Mouse (Mus musculus) myocyte (in vitro differentiated cells): Measurements from ENCODE around the gene Gpr108. TPM values are rescaled to one million over a fixed set of nuclear protein-coding genes. Genes with fewer than 3 reads are reported as not detected.

Experiments used
- H3K27me3 ChIP-seq: one replicate; pipeline ENCODE4 v1.6.1; 2011; ENCODE audit not compliant: control insufficient read depth, insufficient read depth, insufficient read length
- H3K36me3 ChIP-seq: one replicate; pipeline ENCODE4 v1.6.1; 2011; ENCODE audit not compliant: control insufficient read depth, insufficient read depth
- H3K4me2 ChIP-seq: one replicate; pipeline ENCODE4 v1.6.1; 2011; ENCODE audit warnings: low read depth, control low read depth
- H3K4me3 ChIP-seq: one replicate; pipeline ENCODE4 v1.5.1; 2011; ENCODE audit warnings: mild to moderate bottlenecking, control low read depth, moderate library complexity
- H3K79me2 ChIP-seq: one replicate; pipeline ENCODE4 v1.6.1; 2011; ENCODE audit not compliant: control insufficient read depth, insufficient read depth
- H3ac ChIP-seq: one replicate; pipeline ENCODE4 v1.6.1; 2011; ENCODE audit not compliant: control insufficient read depth, insufficient read length
- CEBPB ChIP-seq: IDR thresholded peaks from 2 replicates; pipeline ENCODE4 v1.6.1; 2011; ENCODE audit warnings: mild to moderate bottlenecking, moderate library complexity; ENCODE audit not compliant: poor library complexity, insufficient read depth, severe bottlenecking
- E2F4 ChIP-seq: IDR thresholded peaks from one replicate; pipeline ENCODE4 v1.6.1; 2011; ENCODE audit warnings: mild to moderate bottlenecking, control low read depth, moderate library complexity; ENCODE audit not compliant: insufficient read depth
- MAX ChIP-seq: IDR thresholded peaks from one replicate; pipeline ENCODE4 v1.6.1; 2011; ENCODE audit warnings: low read depth, mild to moderate bottlenecking, control low read depth
- MYOD1 ChIP-seq, 3 experiments: IDR thresholded peaks; one replicate each; pipeline ENCODE4 v1.6.1; 2011; ENCODE audit warnings: control low read depth in 2 of 3, low read depth in 2 of 3, mild to moderate bottlenecking in 2 of 3, moderate library complexity in 1 of 3; ENCODE audit not compliant: insufficient read length in 2 of 3, control insufficient read depth in 1 of 3
- MYOG ChIP-seq, 3 experiments: IDR thresholded peaks; one replicate each; pipeline ENCODE4 v1.6.1; 2011; ENCODE audit warnings: control low read depth in 2 of 3, low read depth in 2 of 3, mild to moderate bottlenecking in 2 of 3; ENCODE audit not compliant: insufficient read length in 2 of 3, control insufficient read depth in 1 of 3, insufficient read depth in 1 of 3
- POLR2A ChIP-seq: IDR thresholded peaks from one replicate; pipeline ENCODE4 v1.6.1; 2011; ENCODE audit warnings: low read depth, mild to moderate bottlenecking, control low read depth, moderate library complexity; ENCODE audit not compliant: insufficient read length
- POLR2AphosphoS2 ChIP-seq: IDR thresholded peaks from one replicate; pipeline ENCODE4 v1.6.1; 2011; ENCODE audit warnings: low read depth, control low read depth; ENCODE audit not compliant: insufficient read length
- REST ChIP-seq: IDR thresholded peaks from one replicate; pipeline ENCODE4 v1.6.1; 2011; ENCODE audit warnings: mild to moderate bottlenecking, control low read depth, moderate library complexity; ENCODE audit not compliant: insufficient read depth, insufficient read length
- SRF ChIP-seq: IDR thresholded peaks from one replicate; pipeline ENCODE4 v1.6.1; 2011; ENCODE audit warnings: low read depth; ENCODE audit not compliant: control insufficient read depth, insufficient read length
- TCF12 ChIP-seq: IDR thresholded peaks from one replicate; pipeline ENCODE4 v1.6.1; 2011; ENCODE audit warnings: mild to moderate bottlenecking, control low read depth; ENCODE audit not compliant: poor library complexity, insufficient read depth, severe bottlenecking
- TCF3 ChIP-seq: IDR thresholded peaks from one replicate; pipeline ENCODE4 v1.6.1; 2011; ENCODE audit warnings: low read depth, control low read depth; ENCODE audit not compliant: insufficient read length
- USF1 ChIP-seq: IDR thresholded peaks from one replicate; pipeline ENCODE4 v1.6.1; 2011; ENCODE audit warnings: low read depth, mild to moderate bottlenecking, control low read depth, moderate library complexity
- polyA plus RNA-seq: library from polyadenylated mRNA; unstranded; fragments of >200 nt; fragmentation: generic; extraction: Trizol; gene quantifications from one replicate; pipeline ENCODE4 v1.2.1, GENCODE M21; 2012; ENCODE audit warnings: missing spikeins

Gene Gpr108
- polyA plus RNA-seq, 1 experiment = 53.9 TPM

GRCm38 (mm10) chr17:57198252-57198651 lies 50.0 kb downstream of the Gpr108 start:
- no peak overlapping the region for H3K4me2 ChIP-seq
- TF ChIP-seq SRF (no peak), TCF12 (no peak), MAX (no peak), MYOG (IDR thresholded peaks at IDR 0.05; ENCODE audit: control insufficient read depth in 1 of 3, insufficient read depth in 1 of 3, insufficient read length in 2 of 3, low read depth in 2 of 3) (no peak), TCF3 (no peak), REST (no peak), E2F4 (no peak), CEBPB (no peak), USF1 (no peak), POLR2A (no peak), POLR2AphosphoS2 (no peak), MYOD1 (IDR thresholded peaks at IDR 0.05; ENCODE audit: control insufficient read depth in 1 of 3, insufficient read length in 2 of 3, low read depth in 2 of 3) (no peak)
- no peak overlapping the region for H3K4me3 ChIP-seq
- peaks cover 8% of the 10 kb centered on the region for H3K27me3 ChIP-seq
- no peaks in the 10 kb centered on the region for H3K36me3 ChIP-seq
- no peaks in the 10 kb centered on the region for H3K79me2 ChIP-seq
- H3ac ChIP-seq = no peak overlapping the region

DNA sequence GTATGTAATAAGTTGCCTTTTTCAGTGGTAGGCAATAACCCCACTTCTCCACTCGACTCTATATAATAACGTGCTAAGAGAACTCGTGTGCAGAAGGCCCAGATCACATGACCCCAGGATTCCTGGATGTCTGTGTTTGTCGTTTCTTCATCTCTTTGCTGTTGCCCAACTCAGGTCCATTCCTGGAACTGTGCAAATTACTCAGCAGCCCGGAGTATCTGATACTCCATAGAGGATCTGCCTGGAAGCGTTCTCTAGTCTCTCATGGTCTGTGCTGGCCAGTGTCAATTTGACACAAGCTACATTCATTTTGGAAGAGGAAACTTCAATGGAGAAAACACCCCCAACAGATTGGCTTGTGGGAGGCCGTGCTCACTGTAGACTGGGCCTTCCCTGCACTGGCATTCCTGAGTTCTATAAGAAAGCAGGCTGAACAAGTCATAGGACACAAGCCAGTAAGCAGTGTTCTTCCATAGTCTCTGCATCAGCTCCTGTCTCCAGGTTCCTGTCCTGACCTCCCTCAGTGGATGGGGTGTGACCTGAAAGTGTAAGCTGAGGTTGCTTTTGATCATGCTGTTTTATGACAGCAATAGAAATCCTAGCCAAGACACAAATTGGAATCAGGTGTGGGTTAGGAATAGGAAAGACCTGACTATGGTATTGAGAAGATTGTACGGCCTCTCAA lies 52.8 kb downstream of the Gpr108 start:
- H3K79me2 ChIP-seq = no peaks in the 10 kb centered on the region
- H3ac ChIP-seq = no peak overlapping the region

DNA sequence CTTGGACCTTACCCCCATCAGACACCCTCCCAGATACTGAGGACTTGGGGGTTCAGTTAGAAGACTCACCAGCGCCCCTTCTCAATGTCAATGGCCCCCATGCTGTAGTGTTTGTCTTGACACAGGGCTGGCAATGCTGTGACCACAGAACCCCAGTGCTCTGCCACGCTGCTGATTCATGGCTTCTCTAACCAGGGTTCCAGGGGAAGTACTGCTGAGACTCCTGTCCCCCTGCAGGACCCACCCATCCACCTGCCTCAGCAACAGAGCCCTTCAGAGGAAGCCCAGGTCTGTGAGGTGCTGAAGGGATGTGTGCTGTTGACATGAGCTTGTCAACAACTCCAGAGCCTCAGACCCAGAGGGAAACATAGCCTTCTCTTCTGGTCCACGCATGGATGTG lies 53.5 kb downstream of the Gpr108 start:
- Histone ChIP-seq H3K27me3 (peaks cover 17% of the 10 kb centered on the region), H3ac (no peak overlapping the region), H3K36me3 (no peaks in the 10 kb centered on the region), H3K79me2 (no peaks in the 10 kb centered on the region), H3K4me2 (no peak overlapping the region), H3K4me3 (no peak overlapping the region)
- TF ChIP-seq SRF (no peak), POLR2A (no peak), E2F4 (no peak), POLR2AphosphoS2 (no peak), MAX (no peak), CEBPB (no peak), TCF12 (no peak), MYOG (IDR thresholded peaks at IDR 0.05; ENCODE audit: control insufficient read depth in 1 of 3, insufficient read depth in 1 of 3, insufficient read length in 2 of 3, low read depth in 2 of 3) (no peak), USF1 (no peak)

More for the DNA sequence above, 52.8 kb downstream of the Gpr108 start:
- no peak overlapping the region for H3K4me3 ChIP-seq
- H3K4me2 ChIP-seq = no peak overlapping the region
- H3K27me3 ChIP-seq = peaks cover 10% of the 10 kb centered on the region
- TF ChIP-seq POLR2AphosphoS2 = no peak
- no peak for TF ChIP-seq SRF
- no peak for TF ChIP-seq CEBPB
- no peak for TF ChIP-seq POLR2A
- no peak for TF ChIP-seq MYOD1 (IDR thresholded peaks at IDR 0.05; ENCODE audit: control insufficient read depth in 1 of 3, insufficient read length in 2 of 3, low read depth in 2 of 3)
- TF ChIP-seq REST = no peak
- TF ChIP-seq USF1 = no peak
- no peak for TF ChIP-seq MAX
- TF ChIP-seq MYOG (IDR thresholded peaks at IDR 0.05; ENCODE audit: control insufficient read depth in 1 of 3, insufficient read depth in 1 of 3, insufficient read length in 2 of 3, low read depth in 2 of 3) = no peak
- TF ChIP-seq TCF12 = no peak
- TF ChIP-seq TCF3 = no peak
- no peak for TF ChIP-seq E2F4
- no peaks in the 10 kb centered on the region for H3K36me3 ChIP-seq

GRCm38 (mm10) chr17:57194041-57194507 lies 54.2 kb downstream of the Gpr108 start, which contains the start of gene Tnfsf14:
TSS of gene Tnfsf14 (minus strand) at chr17:57194177.
- Histone ChIP-seq H3K27me3 (peaks cover 20% of the 10 kb centered on the region), H3K4me3 (no peak within 1 kb of the TSS), H3ac (no peak within 1 kb of the TSS), H3K36me3 (no peaks in the 10 kb centered on the region), H3K79me2 (no peaks in the 10 kb centered on the region), H3K4me2 (no peak within 1 kb of the TSS)
- no peak for TF ChIP-seq SRF
- TF ChIP-seq REST = no peak
- TF ChIP-seq MYOD1 (IDR thresholded peaks at IDR 0.05; ENCODE audit: control insufficient read depth in 1 of 3, insufficient read length in 2 of 3, low read depth in 2 of 3) = no peak
- TF ChIP-seq POLR2AphosphoS2 = no peak
- no peak for TF ChIP-seq E2F4
- TF ChIP-seq MAX = no peak
- no peak for TF ChIP-seq POLR2A
- no peak for TF ChIP-seq TCF3
- TF ChIP-seq CEBPB = no peak
- TF ChIP-seq MYOG (IDR thresholded peaks at IDR 0.05; ENCODE audit: control insufficient read depth in 1 of 3, insufficient read depth in 1 of 3, insufficient read length in 2 of 3, low read depth in 2 of 3) = no peak
- no peak for TF ChIP-seq USF1
- TF ChIP-seq TCF12 = no peak
